Mouse (Mus musculus): ENCODE measurements around the gene Swsap1. TPM values are rescaled to one million over a fixed set of nuclear protein-coding genes. Genes with fewer than 3 reads are reported as not detected.

Swsap1 gene
- polyA plus RNA-seq, 1 experiment from 2014 or later = 4.6 TPM

DNA sequence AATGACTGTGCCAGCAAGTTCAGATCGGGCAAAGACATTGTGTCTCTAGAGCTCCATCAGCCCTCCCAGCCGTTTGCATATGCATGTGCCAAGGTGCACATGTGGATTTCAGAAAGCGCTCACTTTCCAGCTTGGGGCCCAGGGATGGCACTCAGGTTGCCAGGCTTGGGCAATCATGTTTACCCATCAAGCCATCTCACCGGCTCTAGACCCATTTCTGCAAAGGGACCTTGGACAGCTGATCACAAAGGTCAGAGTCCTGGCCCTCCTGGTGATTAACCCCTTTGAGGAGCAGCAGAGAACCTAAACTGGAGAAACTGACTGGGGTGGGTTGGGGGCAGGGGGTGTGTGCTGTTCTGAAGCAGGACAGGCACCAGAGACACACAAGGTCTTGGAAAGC lies 36.7 kb downstream of the Swsap1 start:
- no peak for ATAC-seq
- no peak for TF ChIP-seq CTCF (IDR thresholded peaks at IDR 0.05; ENCODE audit: low read depth)
- H3K27me3 ChIP-seq (replicated peaks; ENCODE audit: control insufficient read depth, insufficient read depth, low read length) = peaks cover 44% of the 10 kb centered on the region
- no peak overlapping the region for H3K4me3 ChIP-seq (ENCODE audit: low read depth, low read length)
- H3K27ac ChIP-seq (ENCODE audit: low read depth, low read length) = no peak overlapping the region
- 59% methylated on average over 4 of the region's 4 CpGs for WGBS
- H3K4me1 ChIP-seq (replicated peaks; ENCODE audit: control insufficient read depth, insufficient read depth, low read length) = no peaks in the 10 kb centered on the region; the same call in 1 of the 2 replicates
- no peaks in the 10 kb centered on the region for H3K9me3 ChIP-seq (ENCODE audit: control insufficient read depth)
- no peaks in the 10 kb centered on the region for H3K36me3 ChIP-seq (ENCODE audit: control insufficient read depth, insufficient read depth)
- no peak overlapping the region for H3K9ac ChIP-seq (ENCODE audit: low read depth, low read length)
- no peak overlapping the region for H3K4me2 ChIP-seq (replicated peaks; ENCODE audit: low read depth)

DNA sequence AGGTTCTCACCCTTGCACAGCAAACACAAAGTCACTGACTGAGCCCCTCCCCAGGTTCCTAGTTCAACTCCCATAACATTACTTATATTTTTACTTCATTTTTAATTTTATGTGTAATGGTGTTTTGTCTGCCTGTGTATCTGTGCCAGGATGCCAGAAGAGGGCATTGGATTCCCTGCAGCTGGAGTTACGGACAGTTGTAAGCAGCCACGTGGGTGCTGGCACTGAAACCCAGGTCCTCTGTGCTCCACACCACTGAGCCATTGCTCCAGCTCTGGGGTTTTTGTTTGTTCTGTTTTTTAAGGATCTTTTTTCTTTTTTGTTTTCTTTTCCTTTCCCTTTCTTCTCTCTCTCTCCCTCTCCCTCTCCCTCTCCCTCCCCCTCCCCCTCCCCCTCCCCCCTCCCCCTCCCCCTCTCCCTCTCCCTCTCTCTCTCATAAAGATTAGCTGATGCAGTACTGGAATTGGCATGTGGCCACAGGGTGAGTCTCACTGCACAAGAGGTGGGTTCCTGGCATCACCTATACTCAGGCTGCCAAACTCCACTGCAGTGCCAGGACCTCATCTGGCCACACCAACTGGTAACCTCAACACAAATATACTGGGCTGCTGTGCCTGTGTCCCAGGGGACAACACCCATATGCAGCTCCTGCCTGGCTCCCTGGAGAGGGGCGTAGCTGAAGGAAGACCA lies 40.8 kb downstream of the Swsap1 start:
- H3K36me3 ChIP-seq (ENCODE audit: control insufficient read depth, insufficient read depth) = no peaks in the 10 kb centered on the region
- H3K27me3 ChIP-seq (replicated peaks; ENCODE audit: control insufficient read depth, insufficient read depth, low read length) = peaks cover 5% of the 10 kb centered on the region
- no peak overlapping the region for H3K9ac ChIP-seq (ENCODE audit: low read depth, low read length)
- no peak for TF ChIP-seq CTCF (IDR thresholded peaks at IDR 0.05; ENCODE audit: low read depth)
- H3K4me1 ChIP-seq (replicated peaks; ENCODE audit: control insufficient read depth, insufficient read depth, low read length) = no peaks in the 10 kb centered on the region
- 84% methylated on average over 3 of the region's 3 CpGs for WGBS
- H3K9me3 ChIP-seq (ENCODE audit: control insufficient read depth) = no peaks in the 10 kb centered on the region
- no peak overlapping the region for H3K4me2 ChIP-seq (replicated peaks; ENCODE audit: low read depth)
- H3K27ac ChIP-seq (ENCODE audit: low read depth, low read length) = no peak overlapping the region
- ATAC-seq = no peak
- no peak overlapping the region for H3K4me3 ChIP-seq (ENCODE audit: low read depth, low read length)

DNA sequence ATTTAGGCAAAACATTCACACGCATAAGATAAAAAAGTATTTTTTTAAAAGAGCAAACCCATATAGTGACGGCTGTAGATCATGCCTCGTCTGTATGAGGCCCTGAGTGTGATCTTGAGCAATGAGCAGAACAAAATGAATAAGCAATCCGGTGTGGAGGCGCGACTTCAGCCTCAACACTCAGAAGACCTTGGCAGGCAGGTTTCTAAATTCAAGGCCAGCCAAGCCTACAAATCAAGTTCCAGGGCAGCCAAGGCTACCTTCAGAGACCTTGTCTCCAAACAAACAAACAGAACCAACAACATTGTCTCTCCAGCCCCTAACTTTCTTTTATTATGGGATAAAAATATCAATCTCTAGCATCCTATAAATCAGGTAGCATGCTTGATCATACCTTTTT lies 44.7 kb downstream of the Swsap1 start:
- no peak overlapping the region for H3K4me2 ChIP-seq (replicated peaks; ENCODE audit: low read depth)
- H3K36me3 ChIP-seq (ENCODE audit: control insufficient read depth, insufficient read depth) = peaks cover 13% of the 10 kb centered on the region
- H3K4me1 ChIP-seq (replicated peaks; ENCODE audit: control insufficient read depth, insufficient read depth, low read length) = peaks cover 4% of the 10 kb centered on the region
- no peak overlapping the region for H3K27ac ChIP-seq (ENCODE audit: low read depth, low read length)
- H3K4me3 ChIP-seq (ENCODE audit: low read depth, low read length) = no peak overlapping the region
- no peaks in the 10 kb centered on the region for H3K9me3 ChIP-seq (ENCODE audit: control insufficient read depth)
- no peak for TF ChIP-seq CTCF (IDR thresholded peaks at IDR 0.05; ENCODE audit: low read depth)
- 94% methylated on average over 6 of the region's 6 CpGs for WGBS
- no peak for ATAC-seq
- no peaks in the 10 kb centered on the region for H3K27me3 ChIP-seq (replicated peaks; ENCODE audit: control insufficient read depth, insufficient read depth, low read length)
- no peak overlapping the region for H3K9ac ChIP-seq (ENCODE audit: low read depth, low read length)

DNA sequence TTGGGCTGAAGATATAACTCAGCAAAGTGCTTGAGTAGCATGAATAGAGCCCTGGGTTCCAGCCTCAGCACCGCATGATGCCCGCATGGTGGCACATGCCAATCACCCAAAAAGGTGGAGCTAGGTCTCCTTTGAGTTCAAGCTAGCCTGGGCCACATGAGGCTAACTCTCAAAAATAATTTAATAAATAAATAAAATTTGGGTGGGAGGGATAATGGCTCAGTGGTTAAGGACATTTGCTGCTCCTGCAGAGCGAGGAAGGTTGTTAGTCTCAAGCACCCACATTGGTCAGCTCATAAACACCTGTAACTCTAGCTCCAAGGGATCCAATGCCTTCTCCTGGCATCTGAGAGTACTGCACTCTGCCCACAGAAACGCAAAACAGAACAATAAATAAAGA lies 46.1 kb downstream of the Swsap1 start:
- Histone ChIP-seq H3K4me1 (replicated peaks; ENCODE audit: control insufficient read depth, insufficient read depth, low read length) (peaks cover 4% of the 10 kb centered on the region), H3K9ac (ENCODE audit: low read depth, low read length) (no peak overlapping the region), H3K36me3 (ENCODE audit: control insufficient read depth, insufficient read depth) (peaks cover 26% of the 10 kb centered on the region), H3K27ac (ENCODE audit: low read depth, low read length) (no peak overlapping the region), H3K9me3 (ENCODE audit: control insufficient read depth) (no peaks in the 10 kb centered on the region), H3K4me2 (replicated peaks; ENCODE audit: low read depth) (no peak overlapping the region), H3K4me3 (ENCODE audit: low read depth, low read length) (no peak overlapping the region), H3K27me3 (replicated peaks; ENCODE audit: control insufficient read depth, insufficient read depth, low read length) (no peaks in the 10 kb centered on the region)
- no peak for ATAC-seq
- TF ChIP-seq CTCF (IDR thresholded peaks at IDR 0.05; ENCODE audit: low read depth) = 0 out of 2 replicates have a peak, but pooled peaks have one; percentile 7
- 86% methylated on average over 4 of the region's 4 CpGs for WGBS

DNA sequence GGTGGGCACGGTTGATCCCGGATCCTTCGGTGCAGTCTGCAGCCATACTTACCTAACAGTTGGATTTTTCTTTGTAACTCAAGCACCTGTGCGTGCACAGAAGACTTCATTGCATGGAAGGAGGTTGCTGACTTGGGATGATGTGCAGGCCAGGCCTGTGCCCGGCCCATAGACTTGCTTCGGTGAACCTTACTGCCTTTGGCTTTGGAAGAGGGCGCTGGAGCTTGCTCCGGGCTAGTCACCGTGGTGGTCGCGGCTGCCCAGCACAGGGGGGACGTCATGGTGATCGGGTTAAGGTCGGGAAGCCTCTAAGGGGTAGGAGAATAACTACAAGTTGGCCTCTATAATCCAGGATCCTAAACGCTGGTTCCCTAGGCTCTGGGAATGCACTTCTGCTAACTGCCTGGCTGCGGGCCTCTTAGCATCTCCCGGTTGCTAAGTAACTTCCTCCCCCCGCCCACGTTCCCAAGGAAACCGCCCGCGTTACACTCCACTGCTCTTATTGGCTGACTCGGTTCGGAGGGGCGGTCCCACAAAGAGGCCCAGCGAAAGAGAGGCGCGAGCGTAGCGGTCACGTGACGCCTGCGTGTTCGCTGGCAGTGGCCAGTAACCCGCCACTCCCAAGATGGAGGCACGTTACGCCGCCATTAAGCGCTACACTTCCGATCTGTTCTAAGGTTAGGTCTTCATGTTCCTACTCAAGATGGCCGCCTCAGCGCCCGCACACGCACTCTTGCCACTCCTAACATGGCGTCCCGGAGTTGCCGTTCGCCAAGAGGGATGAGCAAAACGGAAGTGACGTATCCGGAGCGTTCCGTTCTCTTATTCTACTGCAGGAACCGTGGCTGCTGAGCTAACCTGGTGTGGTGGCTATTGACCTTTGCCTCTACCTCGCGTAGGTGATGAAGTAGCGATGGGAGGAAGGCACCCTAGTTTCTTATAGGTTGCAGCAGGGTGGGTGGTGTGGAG lies 46.9 kb downstream of the Swsap1 start, which contains the start of the genes Ccdc151 and Prkcsh:
TSS of gene Ccdc151 (minus strand) at position 441 of the 969 bp plus-strand sequence.
TSS of gene Prkcsh (plus strand) at position 613 of the 969 bp plus-strand sequence.
- peak within 1 kb of the TSS; percentile 59 for H3K9ac ChIP-seq (ENCODE audit: low read depth, low read length)
- peak within 1 kb of the TSS; percentile 80 for H3K4me2 ChIP-seq (replicated peaks; ENCODE audit: low read depth)
- peak within 1 kb of the TSS; percentile 82 for H3K27ac ChIP-seq (ENCODE audit: low read depth, low read length)
- WGBS = 7% methylated on average over 57 of the region's 57 CpGs
- H3K4me1 ChIP-seq (replicated peaks; ENCODE audit: control insufficient read depth, insufficient read depth, low read length) = peaks cover 4% of the 10 kb centered on the region
- H3K36me3 ChIP-seq (ENCODE audit: control insufficient read depth, insufficient read depth) = peaks cover 29% of the 10 kb centered on the region
- H3K27me3 ChIP-seq (replicated peaks; ENCODE audit: control insufficient read depth, insufficient read depth, low read length) = no peaks in the 10 kb centered on the region
- peak within 1 kb of the TSS; percentile 70 for H3K4me3 ChIP-seq (ENCODE audit: low read depth, low read length)
- peak; percentile 99 for ATAC-seq
- no peak for TF ChIP-seq CTCF (IDR thresholded peaks at IDR 0.05; ENCODE audit: low read depth)
- H3K9me3 ChIP-seq (ENCODE audit: control insufficient read depth) = no peaks in the 10 kb centered on the region

DNA sequence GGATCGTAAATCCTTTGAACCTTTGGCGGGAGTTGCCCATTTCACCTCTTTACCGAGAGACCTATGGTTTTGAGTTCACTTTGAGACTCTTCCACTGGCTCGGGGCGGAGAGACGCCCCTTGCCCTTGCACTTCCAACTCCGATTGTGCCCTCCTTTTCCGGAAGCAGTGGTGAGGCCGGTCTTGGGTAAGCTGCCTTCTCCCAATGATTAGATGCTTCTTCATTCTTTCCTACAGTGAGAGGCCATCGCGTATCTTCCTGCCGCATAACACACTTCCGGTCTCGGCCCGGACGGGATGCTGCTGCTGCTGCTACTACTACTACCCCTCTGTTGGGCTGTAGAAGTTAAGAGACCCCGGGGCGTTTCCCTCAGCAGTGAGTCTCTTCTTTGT lies 47.6 kb downstream of the Swsap1 start:
- H3K27ac ChIP-seq (ENCODE audit: low read depth, low read length) = peak overlapping the region; percentile 82
- TF ChIP-seq CTCF (IDR thresholded peaks at IDR 0.05; ENCODE audit: low read depth) = no peak
- H3K4me3 ChIP-seq (ENCODE audit: low read depth, low read length) = peak overlapping the region; percentile 70
- ATAC-seq = peak; percentile 19
- H3K27me3 ChIP-seq (replicated peaks; ENCODE audit: control insufficient read depth, insufficient read depth, low read length) = no peaks in the 10 kb centered on the region
- WGBS = under 1% methylated on average over 18 of the region's 18 CpGs
- H3K4me1 ChIP-seq (replicated peaks; ENCODE audit: control insufficient read depth, insufficient read depth, low read length) = peaks cover 4% of the 10 kb centered on the region
- peaks cover 35% of the 10 kb centered on the region for H3K36me3 ChIP-seq (ENCODE audit: control insufficient read depth, insufficient read depth)
- H3K9ac ChIP-seq (ENCODE audit: low read depth, low read length) = peak overlapping the region; percentile 59
- H3K4me2 ChIP-seq (replicated peaks; ENCODE audit: low read depth) = peak overlapping the region; percentile 80
- no peaks in the 10 kb centered on the region for H3K9me3 ChIP-seq (ENCODE audit: control insufficient read depth)

Measured in intestine, postnatal 0 days (tissue).